Comparison of ENCODE assay signal across 9 mouse cellular contexts in the genomic region with DNA sequence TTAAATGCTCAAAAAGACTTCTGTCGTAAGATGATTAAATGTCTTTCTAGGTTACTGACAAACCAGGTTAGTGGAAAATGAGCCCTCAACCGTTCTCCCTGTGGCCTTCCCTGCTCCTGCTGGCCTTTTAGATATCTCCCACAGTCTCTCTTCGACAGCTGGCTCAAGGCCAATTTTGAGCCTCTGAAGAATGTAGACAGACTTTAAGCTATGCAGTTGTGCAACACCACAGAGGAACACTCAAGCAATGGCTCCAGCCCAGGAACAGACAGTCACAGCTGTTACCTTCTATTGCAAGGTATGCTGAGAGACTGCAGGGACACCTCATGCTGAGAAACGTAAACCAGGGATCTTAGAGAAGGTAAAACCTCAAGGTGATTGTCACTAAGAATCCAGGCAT.
DNase-seq lines count a peak whose midpoint lies in the region; ATAC-seq lines count a peak whose summit lies in the region.
"Had no signal": no experiment of that assay in that cellular context is flagged by ENCODE, and none has a peak within 500 bp of the region (broad histone marks: within the 10 kb centered on the region; RNA-seq: fewer than 3 reads in every experiment).

No protein-coding gene starts in this region.

- ATAC-seq in stomach, embryonic 14.5 days (ENCODE audit: insufficient number of reproducible peaks, insufficient read depth, low FRiP score, low read depth), result 0 out of 2 replicates have a peak, but pooled peaks have one; percentile 24
- no peak for ATAC-seq in activated CD4-positive, CD25-positive, alpha-beta regulatory T cell, adult 4 months

- no peak overlapping the region for H3K27ac ChIP-seq in heart, embryonic 10.5 days
- H3K27ac ChIP-seq in stomach, embryonic 14.5 days (ENCODE audit: low read length), result no peak overlapping the region
- H3K27ac ChIP-seq: liver, embryonic 15.5 days had no signal

- H3K4me3 ChIP-seq in heart, embryonic 10.5 days, result no peak overlapping the region
- H3K4me3 ChIP-seq in stomach, embryonic 14.5 days (ENCODE audit: low read depth, low read length), result no peak overlapping the region
- H3K4me3 ChIP-seq: liver, embryonic 15.5 days had no signal

- WGBS in heart, embryonic 10.5 days, result 39% methylated on average over 4 of the region's 4 CpGs
- 36% methylated on average over 4 of the region's 4 CpGs for WGBS in stomach, embryonic 14.5 days

- no peaks in the 10 kb centered on the region for H3K27me3 ChIP-seq in heart, embryonic 10.5 days (ENCODE audit: insufficient read depth, poor library complexity, severe bottlenecking)
- H3K27me3 ChIP-seq in stomach, embryonic 14.5 days (ENCODE audit: control insufficient read depth, insufficient read depth, low read length), result no peaks in the 10 kb centered on the region
- H3K27me3 ChIP-seq: liver, embryonic 15.5 days had no signal

- H3K4me2 ChIP-seq in stomach, embryonic 14.5 days (replicated peaks; ENCODE audit: low read depth, low read length), result no peak overlapping the region
- H3K4me2 ChIP-seq: liver, embryonic 15.5 days had no signal

- no peaks in the 10 kb centered on the region for H3K36me3 ChIP-seq in heart, embryonic 10.5 days
- H3K36me3 ChIP-seq in stomach, embryonic 14.5 days (ENCODE audit: control insufficient read depth, insufficient read depth, low read length), result no peaks in the 10 kb centered on the region
- H3K36me3 ChIP-seq: liver, embryonic 15.5 days had no signal

- H3K9ac ChIP-seq in stomach, embryonic 14.5 days (replicated peaks; ENCODE audit: low read depth, low read length), result no peak overlapping the region
- H3K9ac ChIP-seq: liver, embryonic 15.5 days had no signal

- DNase-seq in cerebellum, postnatal 10 days, result peak; percentile 35 to 43
- no peak for DNase-seq in cerebellum, adult 9-11 months
- DNase-seq in adipocyte (ENCODE audit: low spot score), result peak; percentile 74
- peak; percentile 85 for DNase-seq in heart, embryonic 10.5 days (ENCODE audit: low spot score)
- peak; percentile 75 to 77 for DNase-seq in kidney, postnatal 25 days
- DNase-seq in spleen, postnatal 14 days (ENCODE audit: low spot score in 2 of 2), result no peak

- H3K4me1 ChIP-seq in heart, embryonic 10.5 days, result peaks cover 17% of the 10 kb centered on the region
- peaks cover 18% of the 10 kb centered on the region for H3K4me1 ChIP-seq in stomach, embryonic 14.5 days (ENCODE audit: control insufficient read depth, insufficient read depth, low read length)
- H3K4me1 ChIP-seq: liver, embryonic 15.5 days had no signal

- H3K9me3 ChIP-seq in heart, embryonic 10.5 days, result no peaks in the 10 kb centered on the region
- H3K9me3 ChIP-seq in stomach, embryonic 14.5 days (ENCODE audit: control insufficient read depth, low read depth, low read length), result no peaks in the 10 kb centered on the region
- H3K9me3 ChIP-seq: liver, embryonic 15.5 days had no signal

Comparison
In these comparisons a context has a peak if more than half of its experiments do, and no peak if none do; other contexts are left out.
1. DNase-seq: peak in cerebellum, postnatal 10 days (2 of 2), adipocyte (single experiment), heart, embryonic 10.5 days (single experiment) and kidney, postnatal 25 days (2 of 2); none in cerebellum, adult 9-11 months (single experiment) and spleen, postnatal 14 days (0 of 2).